Mouse (Mus musculus): ENCODE measurements around the gene Tigd4. TPM values are rescaled to one million over a fixed set of nuclear protein-coding genes. Genes with fewer than 3 reads are reported as not detected.
A peak's percentile ranks its signal among the peaks of the same experiment; 100 is the strongest.

The Tigd4 gene
- polyA plus RNA-seq, 1 experiment, result 0.01 TPM

DNA sequence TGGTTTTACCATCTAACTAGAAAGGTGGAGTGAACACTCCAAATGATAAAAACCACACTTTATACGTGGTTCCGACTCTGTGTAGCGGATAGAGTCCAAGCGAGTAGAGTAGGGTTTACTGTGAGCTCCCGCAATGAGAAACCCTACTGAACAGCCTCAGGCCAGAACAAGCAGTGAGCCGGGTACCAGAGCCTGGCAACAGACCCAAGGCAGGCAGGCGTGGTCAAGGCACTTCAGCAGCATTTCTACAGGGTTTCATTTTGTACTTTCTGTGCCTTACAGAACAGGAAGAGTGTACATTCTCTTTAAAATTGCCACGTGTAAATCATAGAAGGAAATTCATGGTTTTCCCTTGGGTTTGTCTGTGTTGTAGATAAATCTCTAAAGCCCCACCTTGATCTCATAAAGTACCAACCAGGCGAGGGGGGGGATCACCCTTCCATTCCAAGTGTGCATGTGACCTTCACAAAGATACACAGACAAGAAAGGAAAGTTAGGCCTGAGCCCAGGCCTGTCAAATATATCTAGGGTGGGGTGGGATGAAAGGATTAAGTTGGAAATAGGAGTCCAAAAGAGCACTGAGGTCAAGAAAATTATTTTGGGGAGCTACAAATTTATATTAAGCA lies 8.6 kb downstream of the Tigd4 start:
- TF ChIP-seq POLR2A (IDR thresholded peaks at IDR 0.05; ENCODE audit: insufficient read length, low read depth), result no peak
- TF ChIP-seq USF1 (IDR thresholded peaks at IDR 0.05; ENCODE audit: low read depth), result peak; percentile 38
- no peak overlapping the region for H3K4me2 ChIP-seq (ENCODE audit: low read depth)
- no peak overlapping the region for H3K4me3 ChIP-seq
- no peak overlapping the region for H3ac ChIP-seq (ENCODE audit: control insufficient read depth, insufficient read length)
- H3K79me2 ChIP-seq (ENCODE audit: control insufficient read depth, insufficient read depth), result no peaks in the 10 kb centered on the region
- H3K27me3 ChIP-seq (ENCODE audit: control insufficient read depth, insufficient read depth, insufficient read length), result no peaks in the 10 kb centered on the region
- no peaks in the 10 kb centered on the region for H3K36me3 ChIP-seq (ENCODE audit: control insufficient read depth, insufficient read depth)

DNA sequence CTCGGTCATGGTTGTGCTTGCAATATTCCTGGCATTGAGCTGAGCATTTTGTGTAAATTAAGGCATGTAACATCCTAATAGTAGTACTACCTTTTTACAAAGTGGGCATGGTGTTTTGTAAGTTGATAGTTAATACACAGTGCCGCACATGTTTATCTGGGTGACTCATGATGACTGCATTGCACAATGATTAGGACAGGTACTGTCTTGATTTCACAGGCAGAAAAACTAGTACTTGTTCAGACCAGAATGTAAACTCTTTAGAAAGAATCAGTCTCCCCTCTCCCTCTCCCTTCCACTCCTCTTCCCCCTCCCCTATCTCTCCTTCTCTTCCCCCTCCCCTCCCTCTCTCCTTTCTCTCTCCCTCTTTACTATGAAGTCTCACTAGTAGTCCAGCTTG lies 9.4 kb downstream of the Tigd4 start:
- no peaks in the 10 kb centered on the region for H3K36me3 ChIP-seq (ENCODE audit: control insufficient read depth, insufficient read depth)
- no peak overlapping the region for H3ac ChIP-seq (ENCODE audit: control insufficient read depth, insufficient read length)
- H3K79me2 ChIP-seq (ENCODE audit: control insufficient read depth, insufficient read depth), result no peaks in the 10 kb centered on the region
- no peak overlapping the region for H3K4me3 ChIP-seq
- H3K4me2 ChIP-seq (ENCODE audit: low read depth), result no peak overlapping the region
- no peak for TF ChIP-seq MYOD1 (IDR thresholded peaks at IDR 0.05; ENCODE audit: control insufficient read depth in 1 of 3, insufficient read length in 2 of 3, low read depth in 2 of 3)
- no peaks in the 10 kb centered on the region for H3K27me3 ChIP-seq (ENCODE audit: control insufficient read depth, insufficient read depth, insufficient read length)

DNA sequence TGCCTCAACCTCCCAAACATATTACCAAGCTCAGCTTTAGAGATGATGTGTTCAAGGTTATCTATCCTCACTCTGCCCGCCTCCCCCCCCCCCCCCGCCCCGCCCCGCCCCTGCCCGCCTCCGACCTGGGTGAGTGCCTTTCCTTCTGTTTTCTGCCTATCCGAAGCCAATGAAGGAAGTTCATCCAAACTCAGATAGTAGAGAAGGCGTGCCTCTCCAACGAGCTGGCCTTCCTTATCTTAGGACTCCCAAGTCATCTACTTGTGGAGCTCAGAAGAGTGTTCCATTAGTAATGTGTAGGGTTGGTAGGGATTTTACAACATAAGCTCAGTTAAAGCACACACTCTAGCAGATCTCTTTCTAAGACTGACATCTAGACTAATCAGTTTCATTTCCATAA lies 9.8 kb downstream of the Tigd4 start:
- Histone ChIP-seq H3K27me3 (ENCODE audit: control insufficient read depth, insufficient read depth, insufficient read length) (no peaks in the 10 kb centered on the region), H3K4me2 (ENCODE audit: low read depth) (no peak overlapping the region), H3K79me2 (ENCODE audit: control insufficient read depth, insufficient read depth) (no peaks in the 10 kb centered on the region), H3K4me3 (no peak overlapping the region), H3ac (ENCODE audit: control insufficient read depth, insufficient read length) (no peak overlapping the region), H3K36me3 (ENCODE audit: control insufficient read depth, insufficient read depth) (no peaks in the 10 kb centered on the region)
- TF ChIP-seq MAX (IDR thresholded peaks at IDR 0.05; ENCODE audit: low read depth), result no peak
- TF ChIP-seq E2F4 (IDR thresholded peaks at IDR 0.05; ENCODE audit: insufficient read depth), result no peak

DNA sequence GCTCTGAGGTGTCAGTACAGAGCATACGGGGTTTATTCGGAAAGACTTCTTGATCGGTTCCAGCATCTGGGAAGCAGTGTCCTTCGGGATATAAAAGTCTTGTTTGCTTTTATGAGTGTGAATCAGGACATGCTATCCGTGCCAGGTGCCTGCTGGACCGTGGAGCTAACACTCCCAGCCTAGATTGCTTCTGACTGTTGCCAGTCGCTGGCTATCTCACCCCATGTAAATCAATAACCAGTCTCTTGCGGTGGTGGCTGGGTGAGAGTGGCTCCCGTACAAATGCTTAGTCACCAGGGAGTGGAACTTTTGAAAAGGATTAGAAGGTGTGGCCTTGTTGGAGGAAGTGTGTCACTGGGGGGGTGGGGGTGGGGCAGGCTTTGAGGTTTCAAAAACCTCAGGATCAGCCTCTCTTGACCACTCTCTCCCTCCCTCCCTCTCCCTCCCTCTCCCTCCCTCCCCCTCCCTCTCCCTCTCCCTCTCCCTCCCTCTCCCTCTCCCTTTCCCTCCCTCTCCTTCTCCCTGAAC lies 16.9 kb downstream of the Tigd4 start:
- H3ac ChIP-seq (ENCODE audit: control insufficient read depth, insufficient read length), result no peak overlapping the region
- H3K4me2 ChIP-seq (ENCODE audit: low read depth), result no peak overlapping the region
- TF ChIP-seq REST (IDR thresholded peaks at IDR 0.05; ENCODE audit: insufficient read depth, insufficient read length), result no peak
- no peak for TF ChIP-seq CEBPB (IDR thresholded peaks at IDR 0.05; ENCODE audit: insufficient read depth, poor library complexity, severe bottlenecking)
- TF ChIP-seq USF1 (IDR thresholded peaks at IDR 0.05; ENCODE audit: low read depth), result no peak
- TF ChIP-seq MYOG (IDR thresholded peaks at IDR 0.05; ENCODE audit: control insufficient read depth in 1 of 3, insufficient read depth in 1 of 3, insufficient read length in 2 of 3, low read depth in 2 of 3), result no peak
- no peak for TF ChIP-seq TCF3 (IDR thresholded peaks at IDR 0.05; ENCODE audit: insufficient read length, low read depth)
- TF ChIP-seq MYOD1 (IDR thresholded peaks at IDR 0.05; ENCODE audit: control insufficient read depth in 1 of 3, insufficient read length in 2 of 3, low read depth in 2 of 3), result no peak
- no peak for TF ChIP-seq MAX (IDR thresholded peaks at IDR 0.05; ENCODE audit: low read depth)
- TF ChIP-seq E2F4 (IDR thresholded peaks at IDR 0.05; ENCODE audit: insufficient read depth), result no peak
- TF ChIP-seq SRF (IDR thresholded peaks at IDR 0.05; ENCODE audit: control insufficient read depth, insufficient read length, low read depth), result no peak
- TF ChIP-seq TCF12 (IDR thresholded peaks at IDR 0.05; ENCODE audit: insufficient read depth, poor library complexity, severe bottlenecking), result no peak
- TF ChIP-seq POLR2A (IDR thresholded peaks at IDR 0.05; ENCODE audit: insufficient read length, low read depth), result no peak
- no peak for TF ChIP-seq POLR2AphosphoS2 (IDR thresholded peaks at IDR 0.05; ENCODE audit: insufficient read length, low read depth)
- H3K4me3 ChIP-seq, result no peak overlapping the region
- no peaks in the 10 kb centered on the region for H3K79me2 ChIP-seq (ENCODE audit: control insufficient read depth, insufficient read depth)
- H3K36me3 ChIP-seq (ENCODE audit: control insufficient read depth, insufficient read depth), result no peaks in the 10 kb centered on the region
- no peaks in the 10 kb centered on the region for H3K27me3 ChIP-seq (ENCODE audit: control insufficient read depth, insufficient read depth, insufficient read length)

DNA sequence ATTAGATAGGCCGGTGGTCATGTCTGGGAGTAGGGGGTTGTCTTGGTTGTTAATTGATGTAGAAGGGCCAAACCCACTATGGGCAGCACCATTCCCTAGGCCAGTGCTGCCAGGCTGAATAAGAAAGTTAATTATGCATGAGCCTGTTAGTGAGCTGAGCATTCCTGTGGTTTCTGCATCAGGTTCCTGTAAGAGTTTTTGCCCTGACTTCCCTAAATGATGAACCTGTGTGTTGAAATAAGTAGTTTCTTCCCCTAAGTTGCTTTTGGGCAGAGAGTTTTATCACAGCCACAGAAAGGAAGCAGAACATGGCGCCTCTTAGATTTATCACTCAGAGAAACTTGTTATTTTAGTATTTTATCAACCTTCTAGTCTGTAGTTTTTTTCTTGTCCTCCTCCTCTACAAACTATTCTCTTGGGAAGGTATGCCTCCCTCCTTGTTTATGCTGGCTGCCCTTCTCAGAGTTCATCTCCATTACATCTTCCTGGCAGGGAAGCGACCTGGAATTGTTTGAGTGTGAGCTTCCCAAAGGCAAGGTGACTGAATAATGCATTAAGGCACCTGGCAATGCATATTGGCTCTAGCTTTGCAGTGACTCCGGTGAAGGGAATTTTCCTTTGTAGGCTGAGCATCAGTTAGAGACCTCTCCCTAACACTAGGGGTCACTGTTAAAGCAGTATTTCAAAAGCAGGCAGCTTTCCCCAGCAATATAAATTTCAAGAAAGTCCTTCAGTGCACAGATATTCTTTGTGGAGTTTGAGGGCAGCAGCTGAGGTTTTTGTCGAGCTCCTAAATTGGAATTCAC lies 21.9 kb downstream of the Tigd4 start:
- no peak for TF ChIP-seq MYOD1 (IDR thresholded peaks at IDR 0.05; ENCODE audit: control insufficient read depth in 1 of 3, insufficient read length in 2 of 3, low read depth in 2 of 3)

DNA sequence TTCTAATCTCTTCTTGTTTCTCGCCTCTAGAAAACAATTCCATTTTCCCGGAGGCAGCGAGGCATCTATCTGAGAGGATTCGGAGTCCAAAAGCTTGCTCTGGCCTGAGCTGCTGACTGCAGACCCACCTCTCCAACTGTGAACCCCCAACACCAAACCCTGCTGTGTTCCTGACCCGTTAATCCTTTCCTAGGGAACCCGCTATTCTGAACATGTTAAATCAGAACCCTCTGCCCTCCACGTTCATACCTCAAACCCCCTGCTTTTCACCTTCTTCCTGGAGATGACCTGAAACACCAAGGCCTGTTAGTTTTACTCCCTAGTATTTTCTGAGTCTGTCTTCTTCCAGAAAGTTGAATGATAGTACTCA lies 22.5 kb downstream of the Tigd4 start:
- H3K27me3 ChIP-seq (ENCODE audit: control insufficient read depth, insufficient read depth, insufficient read length), result no peaks in the 10 kb centered on the region
- no peaks in the 10 kb centered on the region for H3K36me3 ChIP-seq (ENCODE audit: control insufficient read depth, insufficient read depth)
- H3K4me3 ChIP-seq, result no peak overlapping the region
- no peak overlapping the region for H3K4me2 ChIP-seq (ENCODE audit: low read depth)
- TF ChIP-seq TCF12 (IDR thresholded peaks at IDR 0.05; ENCODE audit: insufficient read depth, poor library complexity, severe bottlenecking), result no peak
- no peak for TF ChIP-seq E2F4 (IDR thresholded peaks at IDR 0.05; ENCODE audit: insufficient read depth)
- TF ChIP-seq MYOD1 (IDR thresholded peaks at IDR 0.05; ENCODE audit: control insufficient read depth in 1 of 3, insufficient read length in 2 of 3, low read depth in 2 of 3), result no peak
- TF ChIP-seq USF1 (IDR thresholded peaks at IDR 0.05; ENCODE audit: low read depth), result no peak
- H3ac ChIP-seq (ENCODE audit: control insufficient read depth, insufficient read length), result no peak overlapping the region
- no peaks in the 10 kb centered on the region for H3K79me2 ChIP-seq (ENCODE audit: control insufficient read depth, insufficient read depth)

More for the DNA sequence above, 21.9 kb downstream of the Tigd4 start:
- Histone ChIP-seq H3K79me2 (ENCODE audit: control insufficient read depth, insufficient read depth) (no peaks in the 10 kb centered on the region), H3K4me2 (ENCODE audit: low read depth) (no peak overlapping the region), H3K4me3 (no peak overlapping the region), H3K27me3 (ENCODE audit: control insufficient read depth, insufficient read depth, insufficient read length) (no peaks in the 10 kb centered on the region), H3K36me3 (ENCODE audit: control insufficient read depth, insufficient read depth) (no peaks in the 10 kb centered on the region), H3ac (ENCODE audit: control insufficient read depth, insufficient read length) (no peak overlapping the region)

Data from myocyte (in vitro differentiated cells).